Mouse (Mus musculus): ENCODE data around the gene Zc3h12c. TPM values are rescaled to one million over a fixed set of nuclear protein-coding genes. Genes with fewer than 3 reads are reported as not detected.

Zc3h12c gene
- polyA plus RNA-seq, 1 experiment from 2014 or later = 16.2 TPM

DNA sequence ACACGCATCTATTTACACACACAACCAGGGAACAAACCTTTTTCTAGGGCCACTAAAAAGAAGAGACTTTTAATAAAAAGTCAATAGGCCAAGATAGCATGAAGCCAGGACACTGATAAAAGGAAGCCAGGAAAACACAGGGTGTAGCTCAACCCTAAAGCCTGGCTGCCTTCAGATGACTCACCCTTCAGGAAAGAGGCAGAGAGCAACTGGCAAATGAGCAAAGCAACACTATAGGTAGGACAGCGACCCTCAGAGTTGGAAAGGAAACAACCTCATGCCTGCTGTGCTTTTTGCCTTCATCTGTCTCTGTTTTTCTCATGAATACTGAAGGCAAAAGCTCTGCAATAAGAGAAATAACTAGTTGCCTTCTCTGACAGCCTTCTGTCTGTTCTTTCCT is 35.6 kb downstream of the Zc3h12c start:
- Histone ChIP-seq H3K36me3 (ENCODE audit: control insufficient read depth, insufficient read depth, low read length) (peaks cover 3% of the 10 kb centered on the region; the same call in 1 of the 2 replicates), H3K27me3 (ENCODE audit: control insufficient read depth, insufficient read depth, low read length) (no peaks in the 10 kb centered on the region), H3K4me3 (ENCODE audit: low read depth, low read length) (no peak overlapping the region), H3K4me1 (replicated peaks; ENCODE audit: control insufficient read depth, insufficient read depth, low read length) (no peaks in the 10 kb centered on the region), H3K9ac (ENCODE audit: low read depth, low read length) (no peak overlapping the region), H3K27ac (ENCODE audit: low read depth, low read length) (no peak overlapping the region), H3K4me2 (replicated peaks; ENCODE audit: low read depth, low read length) (no peak overlapping the region), H3K9me3 (ENCODE audit: control insufficient read depth, low read length) (no peaks in the 10 kb centered on the region)
- ATAC-seq (ENCODE audit: low FRiP score) (no peak), DNase-seq (ENCODE audit: low spot score) (no peak)
- 82% methylated on average over 2 of the region's 2 CpGs for WGBS

DNA sequence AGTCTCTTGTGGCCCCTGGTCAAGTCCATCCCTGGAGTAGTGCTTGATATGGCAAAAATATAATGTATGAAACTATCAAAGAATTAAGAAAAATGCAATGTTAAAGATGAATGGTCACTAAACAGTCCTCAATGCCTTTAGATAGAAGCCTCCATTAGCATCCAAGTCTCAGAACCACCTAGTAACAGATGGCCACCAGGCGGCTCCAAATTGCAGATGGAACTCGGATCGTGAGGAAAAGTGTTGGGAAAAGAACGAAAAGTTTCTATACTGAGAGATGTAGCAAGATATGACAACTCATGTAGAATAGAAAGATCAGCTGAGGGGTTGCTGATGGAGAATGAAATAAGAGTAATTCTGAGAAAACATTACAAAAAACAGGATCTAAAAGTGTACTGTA is 38.0 kb downstream of the Zc3h12c start:
- Histone ChIP-seq H3K9ac (ENCODE audit: low read depth, low read length) (no peak overlapping the region), H3K27ac (ENCODE audit: low read depth, low read length) (no peak overlapping the region), H3K4me1 (replicated peaks; ENCODE audit: control insufficient read depth, insufficient read depth, low read length) (no peaks in the 10 kb centered on the region), H3K4me3 (ENCODE audit: low read depth, low read length) (no peak overlapping the region), H3K36me3 (ENCODE audit: control insufficient read depth, insufficient read depth, low read length) (peaks cover 6% of the 10 kb centered on the region), H3K9me3 (ENCODE audit: control insufficient read depth, low read length) (no peaks in the 10 kb centered on the region), H3K4me2 (replicated peaks; ENCODE audit: low read depth, low read length) (no peak overlapping the region), H3K27me3 (ENCODE audit: control insufficient read depth, insufficient read depth, low read length) (no peaks in the 10 kb centered on the region)
- ATAC-seq (ENCODE audit: low FRiP score) (no peak), DNase-seq (ENCODE audit: low spot score) (no peak)
- WGBS = 83% methylated on average over 4 of the region's 4 CpGs

DNA sequence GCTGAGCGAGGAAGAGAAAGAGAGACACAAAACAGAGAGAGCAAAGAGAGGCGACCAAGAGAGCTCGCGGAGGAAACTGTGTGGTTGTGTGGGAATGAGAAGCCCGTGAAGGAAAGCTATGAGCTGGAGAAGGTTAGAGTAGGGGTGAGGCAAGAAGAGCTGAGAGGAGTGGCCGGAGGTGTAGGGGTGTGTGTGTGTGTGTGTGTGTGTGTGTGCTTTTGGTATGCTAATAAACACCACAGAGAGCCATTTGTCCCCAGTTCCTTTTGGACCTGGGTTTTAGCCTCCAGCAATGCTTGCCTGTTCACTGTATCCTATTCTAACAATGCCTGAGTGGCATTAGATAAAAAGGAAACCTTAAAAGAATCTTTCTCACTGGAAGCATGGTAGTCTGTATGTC is 43.1 kb downstream of the Zc3h12c start:
- no peaks in the 10 kb centered on the region for H3K27me3 ChIP-seq (ENCODE audit: control insufficient read depth, insufficient read depth, low read length)
- H3K9ac ChIP-seq (ENCODE audit: low read depth, low read length) = no peak overlapping the region
- H3K4me3 ChIP-seq (ENCODE audit: low read depth, low read length) = no peak overlapping the region
- WGBS = 94% methylated on average over 6 of the region's 6 CpGs
- no peak overlapping the region for H3K4me2 ChIP-seq (replicated peaks; ENCODE audit: low read depth, low read length)
- H3K4me1 ChIP-seq (replicated peaks; ENCODE audit: control insufficient read depth, insufficient read depth, low read length) = no peaks in the 10 kb centered on the region
- peaks cover 6% of the 10 kb centered on the region for H3K36me3 ChIP-seq (ENCODE audit: control insufficient read depth, insufficient read depth, low read length)
- DNase-seq (ENCODE audit: low spot score) (no peak), ATAC-seq (ENCODE audit: low FRiP score) (no peak)
- no peaks in the 10 kb centered on the region for H3K9me3 ChIP-seq (ENCODE audit: control insufficient read depth, low read length)
- no peak overlapping the region for H3K27ac ChIP-seq (ENCODE audit: low read depth, low read length)

DNA sequence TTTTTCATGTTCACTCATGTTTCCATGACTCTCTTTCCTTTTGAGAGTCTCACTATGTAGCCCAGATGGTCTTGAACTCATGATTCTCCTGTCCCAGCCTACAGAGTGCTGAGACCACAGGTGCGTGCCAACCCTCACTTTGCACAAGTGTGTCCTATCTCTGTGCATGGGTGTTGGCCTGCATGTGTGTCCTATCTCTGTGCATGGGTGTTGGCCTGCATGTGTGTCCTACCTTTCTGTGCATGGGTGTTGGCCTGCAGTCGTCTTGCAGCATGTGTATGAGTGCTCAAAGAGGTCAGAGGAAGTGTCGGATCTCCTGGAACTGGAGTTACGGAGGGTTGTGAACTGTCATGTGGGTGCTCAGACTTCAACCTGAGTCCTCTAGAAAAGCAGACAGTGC is 49.2 kb downstream of the Zc3h12c start:
- no peak for ATAC-seq (ENCODE audit: low FRiP score)
- Histone ChIP-seq H3K4me3 (ENCODE audit: low read depth, low read length) (no peak overlapping the region), H3K4me2 (replicated peaks; ENCODE audit: low read depth, low read length) (no peak overlapping the region), H3K4me1 (replicated peaks; ENCODE audit: control insufficient read depth, insufficient read depth, low read length) (no peaks in the 10 kb centered on the region), H3K27ac (ENCODE audit: low read depth, low read length) (no peak overlapping the region), H3K9me3 (ENCODE audit: control insufficient read depth, low read length) (no peaks in the 10 kb centered on the region), H3K27me3 (ENCODE audit: control insufficient read depth, insufficient read depth, low read length) (no peaks in the 10 kb centered on the region), H3K36me3 (ENCODE audit: control insufficient read depth, insufficient read depth, low read length) (peaks cover 5% of the 10 kb centered on the region; the same call in 1 of the 2 replicates), H3K9ac (ENCODE audit: low read depth, low read length) (no peak overlapping the region)
- WGBS = 93% methylated on average over 4 of the region's 4 CpGs
- no peak for DNase-seq (ENCODE audit: low spot score)

DNA sequence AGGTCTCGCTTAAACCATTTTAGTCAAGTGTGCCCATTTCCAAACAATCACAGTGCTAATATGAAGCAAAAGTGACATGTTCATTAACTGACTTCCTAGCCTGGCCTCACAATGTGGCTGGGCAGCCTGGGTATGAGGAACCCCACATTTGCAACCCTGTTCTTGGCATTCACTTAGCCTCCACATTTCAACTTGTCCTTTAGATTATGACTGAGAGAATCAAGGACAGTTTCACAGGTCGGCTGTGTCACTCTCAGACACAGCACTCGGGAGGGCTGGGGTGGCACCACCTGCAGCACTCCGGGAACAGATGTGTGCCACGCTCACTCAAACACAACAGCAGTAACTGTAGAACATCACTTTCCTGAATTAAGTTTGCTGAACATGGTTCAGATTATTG is 55.3 kb downstream of the Zc3h12c start:
- Histone ChIP-seq H3K9ac (ENCODE audit: low read depth, low read length) (no peak overlapping the region), H3K27ac (ENCODE audit: low read depth, low read length) (no peak overlapping the region), H3K4me1 (replicated peaks; ENCODE audit: control insufficient read depth, insufficient read depth, low read length) (no peaks in the 10 kb centered on the region), H3K4me3 (ENCODE audit: low read depth, low read length) (no peak overlapping the region), H3K9me3 (ENCODE audit: control insufficient read depth, low read length) (no peaks in the 10 kb centered on the region), H3K27me3 (ENCODE audit: control insufficient read depth, insufficient read depth, low read length) (no peaks in the 10 kb centered on the region), H3K36me3 (ENCODE audit: control insufficient read depth, insufficient read depth, low read length) (peaks cover 5% of the 10 kb centered on the region; the same call in 1 of the 2 replicates), H3K4me2 (replicated peaks; ENCODE audit: low read depth, low read length) (no peak overlapping the region)
- ATAC-seq (ENCODE audit: low FRiP score) = no peak
- DNase-seq (ENCODE audit: low spot score) = no peak
- 90% methylated on average over 5 of the region's 5 CpGs for WGBS

DNA sequence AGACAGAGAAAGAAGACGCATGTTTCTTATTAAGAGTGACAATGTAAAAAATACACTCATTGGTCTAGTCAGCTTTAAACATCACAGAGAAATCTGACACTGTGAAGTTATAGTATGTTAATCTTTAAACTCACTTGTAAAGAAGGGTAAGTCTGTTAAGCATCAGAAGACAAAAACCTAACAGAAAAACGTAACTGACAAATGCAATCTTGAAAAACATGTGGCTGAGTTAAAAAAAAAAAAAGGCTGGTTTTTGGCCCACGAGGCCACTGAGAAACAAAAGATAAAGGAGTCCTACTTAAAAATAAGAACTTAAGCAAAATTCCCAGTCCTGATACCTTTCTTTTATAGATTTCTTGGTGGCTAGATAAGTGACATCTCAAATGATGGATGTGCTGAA is 57.6 kb downstream of the Zc3h12c start:
- Histone ChIP-seq H3K27me3 (ENCODE audit: control insufficient read depth, insufficient read depth, low read length) (no peaks in the 10 kb centered on the region), H3K4me3 (ENCODE audit: low read depth, low read length) (no peak overlapping the region), H3K4me2 (replicated peaks; ENCODE audit: low read depth, low read length) (no peak overlapping the region), H3K9ac (ENCODE audit: low read depth, low read length) (no peak overlapping the region), H3K4me1 (replicated peaks; ENCODE audit: control insufficient read depth, insufficient read depth, low read length) (no peaks in the 10 kb centered on the region), H3K27ac (ENCODE audit: low read depth, low read length) (no peak overlapping the region), H3K36me3 (ENCODE audit: control insufficient read depth, insufficient read depth, low read length) (no peaks in the 10 kb centered on the region), H3K9me3 (ENCODE audit: control insufficient read depth, low read length) (no peaks in the 10 kb centered on the region)
- 82% methylated on average over 3 of the region's 3 CpGs for WGBS
- ATAC-seq (ENCODE audit: low FRiP score) (no peak), DNase-seq (ENCODE audit: low spot score) (no peak)

DNA sequence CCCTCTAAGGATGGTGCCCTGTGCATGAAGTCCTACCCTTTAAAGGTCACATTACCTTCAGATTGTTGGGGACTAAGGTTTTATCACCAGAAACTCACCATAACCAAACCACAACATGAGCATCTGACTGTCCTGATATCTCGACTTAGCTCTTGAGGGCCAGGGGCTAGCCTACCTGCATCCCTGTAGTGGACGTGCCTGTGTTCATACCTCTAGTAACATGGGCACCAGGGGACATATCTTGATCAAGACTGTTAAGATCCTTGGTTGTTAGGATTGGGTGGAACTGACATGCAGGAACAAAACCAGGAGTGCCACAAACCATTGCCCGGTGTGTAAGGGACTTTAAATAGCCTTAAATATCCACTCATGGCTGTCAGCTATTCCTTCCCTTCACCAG is 61.2 kb downstream of the Zc3h12c start:
- WGBS = 93% methylated on average over 3 of the region's 3 CpGs
- Histone ChIP-seq H3K4me2 (replicated peaks; ENCODE audit: low read depth, low read length) (no peak overlapping the region), H3K4me1 (replicated peaks; ENCODE audit: control insufficient read depth, insufficient read depth, low read length) (0 out of 2 replicates have a peak, but pooled peaks cover 2% of the 10 kb centered on the region), H3K9ac (ENCODE audit: low read depth, low read length) (no peak overlapping the region), H3K36me3 (ENCODE audit: control insufficient read depth, insufficient read depth, low read length) (no peaks in the 10 kb centered on the region), H3K9me3 (ENCODE audit: control insufficient read depth, low read length) (no peaks in the 10 kb centered on the region), H3K27ac (ENCODE audit: low read depth, low read length) (no peak overlapping the region), H3K27me3 (ENCODE audit: control insufficient read depth, insufficient read depth, low read length) (no peaks in the 10 kb centered on the region), H3K4me3 (ENCODE audit: low read depth, low read length) (no peak overlapping the region)
- no peak for DNase-seq (ENCODE audit: low spot score)
- no peak for ATAC-seq (ENCODE audit: low FRiP score)

DNA sequence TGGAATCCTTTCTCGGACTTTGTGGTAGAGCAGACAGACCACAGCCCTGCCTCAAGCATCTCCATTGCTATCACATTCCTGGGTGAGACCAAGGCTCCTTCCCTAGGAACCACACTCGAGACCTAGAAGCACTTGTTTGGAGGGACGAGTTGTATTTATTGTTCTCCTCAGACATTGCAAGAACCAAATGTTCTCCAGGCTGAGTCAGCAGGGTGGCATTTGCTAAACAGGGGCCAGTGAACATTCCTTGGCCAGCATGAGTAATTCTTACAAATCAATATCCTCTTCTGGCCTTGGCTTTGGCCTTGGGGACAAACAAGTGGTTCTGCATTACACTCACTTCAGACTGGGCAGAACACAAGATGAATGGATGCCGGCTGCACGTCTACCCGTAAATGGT is 62.9 kb downstream of the Zc3h12c start:
- H3K27ac ChIP-seq (ENCODE audit: low read depth, low read length) = no peak overlapping the region
- H3K4me1 ChIP-seq (replicated peaks; ENCODE audit: control insufficient read depth, insufficient read depth, low read length) = 0 out of 2 replicates have a peak, but pooled peaks cover 2% of the 10 kb centered on the region
- WGBS = 88% methylated on average over 6 of the region's 6 CpGs
- no peaks in the 10 kb centered on the region for H3K36me3 ChIP-seq (ENCODE audit: control insufficient read depth, insufficient read depth, low read length)
- H3K4me2 ChIP-seq (replicated peaks; ENCODE audit: low read depth, low read length) = no peak overlapping the region
- no peak for DNase-seq (ENCODE audit: low spot score)
- ATAC-seq (ENCODE audit: low FRiP score) = no peak
- no peaks in the 10 kb centered on the region for H3K9me3 ChIP-seq (ENCODE audit: control insufficient read depth, low read length)
- H3K4me3 ChIP-seq (ENCODE audit: low read depth, low read length) = no peak overlapping the region
- no peaks in the 10 kb centered on the region for H3K27me3 ChIP-seq (ENCODE audit: control insufficient read depth, insufficient read depth, low read length)
- H3K9ac ChIP-seq (ENCODE audit: low read depth, low read length) = no peak overlapping the region

DNA sequence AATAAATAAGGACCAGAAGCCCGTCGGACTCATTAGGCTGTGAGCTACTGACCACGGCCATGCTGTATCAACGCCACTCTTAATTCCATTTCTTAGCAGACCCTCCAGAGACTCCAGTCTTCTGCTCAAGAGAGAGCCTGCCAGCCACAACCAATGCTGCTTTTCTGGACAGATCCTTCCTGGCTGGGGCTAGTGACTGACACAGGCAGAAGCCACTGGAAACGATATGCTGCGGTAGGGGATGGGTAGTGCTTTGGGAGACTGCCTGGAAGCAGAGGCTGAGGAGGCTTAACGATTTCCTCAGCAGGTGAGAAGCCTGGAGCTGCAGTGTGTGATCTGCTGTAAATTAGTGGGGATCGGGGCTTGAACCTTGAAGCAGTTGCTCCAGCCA is 64.2 kb downstream of the Zc3h12c start:
- WGBS = 87% methylated on average over 8 of the region's 8 CpGs
- H3K9me3 ChIP-seq (ENCODE audit: control insufficient read depth, low read length) = no peaks in the 10 kb centered on the region
- H3K4me2 ChIP-seq (replicated peaks; ENCODE audit: low read depth, low read length) = no peak overlapping the region
- H3K36me3 ChIP-seq (ENCODE audit: control insufficient read depth, insufficient read depth, low read length) = no peaks in the 10 kb centered on the region
- DNase-seq (ENCODE audit: low spot score) (no peak), ATAC-seq (ENCODE audit: low FRiP score) (no peak)
- no peak overlapping the region for H3K9ac ChIP-seq (ENCODE audit: low read depth, low read length)
- 0 out of 2 replicates have a peak, but pooled peaks cover 2% of the 10 kb centered on the region for H3K4me1 ChIP-seq (replicated peaks; ENCODE audit: control insufficient read depth, insufficient read depth, low read length)
- no peak overlapping the region for H3K4me3 ChIP-seq (ENCODE audit: low read depth, low read length)
- H3K27me3 ChIP-seq (ENCODE audit: control insufficient read depth, insufficient read depth, low read length) = no peaks in the 10 kb centered on the region
- H3K27ac ChIP-seq (ENCODE audit: low read depth, low read length) = no peak overlapping the region

Measured in hindbrain, embryonic 11.5 days (tissue).